Mouse (Mus musculus) myocyte (in vitro differentiated cells): ENCODE data around the gene Mical3.

ENCODE experiments used
- MYOG ChIP-seq, 3 experiments: IDR thresholded peaks; one replicate each; pipeline ENCODE4 v1.6.1; 2011; ENCODE audit warnings: control low read depth in 2 of 3, low read depth in 2 of 3, mild to moderate bottlenecking in 2 of 3; ENCODE audit not compliant: insufficient read length in 2 of 3, control insufficient read depth in 1 of 3, insufficient read depth in 1 of 3
- POLR2A ChIP-seq: IDR thresholded peaks from one replicate; pipeline ENCODE4 v1.6.1; 2011; ENCODE audit warnings: low read depth, mild to moderate bottlenecking, control low read depth, moderate library complexity; ENCODE audit not compliant: insufficient read length
- POLR2AphosphoS2 ChIP-seq: IDR thresholded peaks from one replicate; pipeline ENCODE4 v1.6.1; 2011; ENCODE audit warnings: low read depth, control low read depth; ENCODE audit not compliant: insufficient read length
- TCF12 ChIP-seq: IDR thresholded peaks from one replicate; pipeline ENCODE4 v1.6.1; 2011; ENCODE audit warnings: mild to moderate bottlenecking, control low read depth; ENCODE audit not compliant: poor library complexity, insufficient read depth, severe bottlenecking
- TCF3 ChIP-seq: IDR thresholded peaks from one replicate; pipeline ENCODE4 v1.6.1; 2011; ENCODE audit warnings: low read depth, control low read depth; ENCODE audit not compliant: insufficient read length
- USF1 ChIP-seq: IDR thresholded peaks from one replicate; pipeline ENCODE4 v1.6.1; 2011; ENCODE audit warnings: low read depth, mild to moderate bottlenecking, control low read depth, moderate library complexity

- TF ChIP-seq POLR2A (no peak), TCF12 (no peak), POLR2AphosphoS2 (no peak), USF1 (no peak), MYOG (IDR thresholded peaks at IDR 0.05; ENCODE audit: control insufficient read depth in 1 of 3, insufficient read depth in 1 of 3, insufficient read length in 2 of 3, low read depth in 2 of 3) (no peak), TCF3 (no peak)
Measured at GRCm38 (mm10) chr6:120884436-120884835, 246.4 kb downstream of the Mical3 start.
